Mouse (Mus musculus) limb, embryonic 14.5 days (tissue): ENCODE measurements around the gene Fras1. TPM values are rescaled to one million over a fixed set of nuclear protein-coding genes. Genes with fewer than 3 reads are reported as not detected.

Experiments
- ATAC-seq: fragments of 200-750 bp; cut with Nextera tagmentation; 2 replicates; pipeline ENCODE4 v1.8.0; 2017; ENCODE audit warnings: low read depth, moderate number of reproducible peaks, moderate TSS enrichment; ENCODE audit not compliant: low FRiP score
- DNase-seq: peaks from one replicate; pipeline ENCODE4 v3.0.0-alpha.2; 2015; ENCODE audit warnings: low spot score
- H3K27ac ChIP-seq: fragments of 300-500 bp; sonication (generic); replicated peaks from 2 replicates; pipeline ENCODE4 v1.5.1; 2014; ENCODE audit warnings: low read depth, mild to moderate bottlenecking, low read length, moderate library complexity, mixed read lengths
- H3K27me3 ChIP-seq: fragments of 300-500 bp; sonication (generic); 2 replicates; pipeline ENCODE4 v1.6.1; 2014; ENCODE audit warnings: low read length, mixed read lengths; ENCODE audit not compliant: control insufficient read depth, insufficient read depth
- H3K36me3 ChIP-seq: fragments of 300-500 bp; sonication (generic); 2 replicates; pipeline ENCODE4 v1.6.1; 2014; ENCODE audit warnings: mild to moderate bottlenecking, low read length, moderate library complexity, mixed read lengths; ENCODE audit not compliant: control insufficient read depth, insufficient read depth
- H3K4me1 ChIP-seq: fragments of 300-500 bp; sonication (generic); 2 replicates; pipeline ENCODE4 v1.6.1; 2014; ENCODE audit warnings: antibody characterized with exemption, low read length, mixed read lengths; ENCODE audit not compliant: control insufficient read depth, insufficient read depth
- H3K4me2 ChIP-seq: fragments of 300-500 bp; sonication (generic); replicated peaks from 2 replicates; pipeline ENCODE4 v1.6.1; 2014; ENCODE audit warnings: low read depth, mild to moderate bottlenecking, low read length, moderate library complexity; ENCODE audit not compliant: severe bottlenecking
- H3K4me3 ChIP-seq: fragments of 300-500 bp; sonication (generic); replicated peaks from 2 replicates; pipeline ENCODE4 v1.5.1; 2014; ENCODE audit warnings: low read length
- H3K9ac ChIP-seq: fragments of 300-500 bp; sonication (generic); 2 replicates; pipeline ENCODE4 v1.6.1; 2014; ENCODE audit warnings: mild to moderate bottlenecking, low read depth, low read length, moderate library complexity; ENCODE audit not compliant: severe bottlenecking
- H3K9me3 ChIP-seq: fragments of 300-500 bp; sonication (generic); 2 replicates; pipeline ENCODE4 v1.6.1; 2016; ENCODE audit warnings: low read length; ENCODE audit not compliant: control insufficient read depth
- POLR2A ChIP-seq: fragments of 200-500 bp; IDR thresholded peaks from 2 replicates; pipeline ENCODE4 v1.8.0; 2012; ENCODE audit warnings: inconsistent platforms, mild to moderate bottlenecking, moderate library complexity, borderline replicate concordance; ENCODE audit not compliant: insufficient read depth, insufficient read length; ENCODE audit errors: extremely low read depth
- WGBS: fragments of 180-500 bp; shearing (Covaris S2); extraction: QIAGEN DNeasy Blood & Tissue Kit; methylation state at CpG from one replicate; pipeline ENCODE4 v1.1.7; 2014; 5-methylcytosine and 5-hydroxymethylcytosine counted together
- polyA plus RNA-seq, 2 experiments: library from polyadenylated mRNA; depleted of rRNA in 1 of 2; stranded (reverse) in 1 of 2; unstranded in 1 of 2; fragments of >200 nt; fragmentation: Nextera tagmentation in 1 of 2; extraction: Ambion mirVana in 1 of 2; gene quantifications; 2 replicates each; pipeline versions ENCODE4 v1.2.1 to v1.2.3; 2012 to 2014

Fras1 gene
- polyA plus RNA-seq, 2 experiments, result 10.5 to 30.5 TPM

DNA sequence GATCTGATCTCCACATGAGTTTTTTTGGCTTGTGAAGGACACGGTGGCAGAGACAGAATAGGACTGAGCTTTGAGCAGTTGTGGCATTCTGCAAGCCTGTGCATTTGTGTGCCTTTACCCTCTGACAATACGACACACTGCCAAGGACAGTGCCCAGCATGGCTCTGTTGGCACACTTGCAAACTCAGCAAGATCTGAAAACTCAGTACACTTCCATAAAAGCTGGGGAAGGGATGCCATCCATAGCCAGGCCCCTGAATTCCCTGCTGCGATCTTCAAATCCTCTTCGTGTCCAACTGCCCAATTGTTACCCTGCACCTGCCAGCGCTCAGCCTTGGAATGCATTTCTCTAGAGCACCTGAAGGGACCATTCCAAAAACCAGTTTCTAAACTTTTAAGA is 411.3 kb downstream of the Fras1 start:
- TF ChIP-seq POLR2A, result no peak
- Histone ChIP-seq H3K9me3 (no peaks in the 10 kb centered on the region), H3K36me3 (peaks cover 7% of the 10 kb centered on the region; the same call in 1 of the 2 replicates), H3K4me1 (no peaks in the 10 kb centered on the region), H3K9ac (no peak overlapping the region), H3K27ac (no peak overlapping the region), H3K4me3 (no peak overlapping the region), H3K4me2 (no peak overlapping the region), H3K27me3 (no peaks in the 10 kb centered on the region)
- no peak for ATAC-seq
- DNase-seq, result no peak
- WGBS, result 87% methylated on average over 5 of the region's 5 CpGs

DNA sequence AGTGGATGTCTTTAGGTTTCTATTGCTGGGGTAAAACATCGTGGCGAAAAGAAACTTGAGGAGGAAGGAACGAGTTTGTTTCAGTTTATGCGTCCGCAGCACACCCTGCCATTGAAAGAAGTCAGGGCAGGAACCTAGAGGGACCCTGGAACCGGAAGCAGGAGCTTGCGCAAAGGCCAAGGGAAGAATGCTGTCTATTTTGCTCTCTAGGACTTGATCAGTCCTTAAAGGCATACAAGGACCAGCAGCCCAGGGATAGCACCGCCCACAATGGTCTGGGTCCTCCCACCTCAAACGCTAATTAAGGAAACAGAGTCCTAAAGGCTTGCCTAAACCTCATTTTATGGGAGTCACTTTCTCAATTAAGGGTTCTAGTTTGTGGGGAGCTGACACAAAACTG is 418.7 kb downstream of the Fras1 start:
- H3K36me3 ChIP-seq, result no peaks in the 10 kb centered on the region
- no peaks in the 10 kb centered on the region for H3K27me3 ChIP-seq
- no peak overlapping the region for H3K27ac ChIP-seq
- no peaks in the 10 kb centered on the region for H3K9me3 ChIP-seq
- TF ChIP-seq POLR2A, result no peak
- 0 out of 2 replicates have a peak overlapping the region, but pooled peaks have one; percentile 86 for H3K4me2 ChIP-seq
- DNase-seq (no peak), ATAC-seq (no peak)
- H3K4me1 ChIP-seq, result peaks cover 3% of the 10 kb centered on the region; the same call in 1 of the 2 replicates
- no peak overlapping the region for H3K4me3 ChIP-seq
- WGBS, result 63% methylated on average over 9 of the region's 9 CpGs
- no peak overlapping the region for H3K9ac ChIP-seq

DNA sequence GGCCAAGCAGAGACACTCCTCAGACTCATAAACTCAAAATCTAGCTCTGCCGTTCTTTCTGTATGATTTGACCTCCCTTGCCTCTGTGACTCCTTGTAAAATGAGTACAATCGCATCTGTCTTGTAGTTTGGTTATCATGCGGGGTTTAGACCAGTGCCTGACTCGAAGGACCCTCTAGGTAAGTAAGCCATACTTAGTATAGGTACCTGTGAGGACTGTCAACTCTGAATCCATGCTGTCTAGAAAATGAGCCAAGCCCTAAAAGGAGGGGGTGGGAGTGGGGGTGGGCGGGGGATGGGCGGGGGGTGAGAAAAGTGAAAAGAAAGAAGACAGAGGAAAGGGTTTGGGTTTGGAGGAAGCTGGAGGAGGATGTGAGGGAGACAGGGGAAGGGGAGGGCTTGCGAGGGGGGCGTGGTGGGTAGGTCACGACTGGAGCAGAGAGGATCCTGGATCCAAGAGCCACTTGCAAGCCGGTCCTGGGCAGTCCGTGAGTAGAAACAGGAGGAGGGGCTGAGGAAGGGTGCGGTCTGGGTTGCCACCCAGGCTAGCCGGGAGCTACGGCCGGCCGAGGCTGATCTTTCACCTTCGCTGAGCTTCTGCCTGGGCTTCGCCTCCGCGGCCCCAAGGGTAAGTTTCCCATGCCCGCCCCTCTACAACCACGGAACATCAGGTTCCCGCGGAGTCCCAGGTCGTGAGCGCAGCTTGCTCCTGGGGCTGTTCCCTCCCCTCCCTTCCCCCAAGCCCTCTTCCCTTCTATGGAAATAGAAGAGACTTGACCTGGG is 419.4 kb downstream of the Fras1 start, which contains the start of gene Anxa3:
Anxa3 (plus strand) TSS at position 404 of the 783 bp plus-strand sequence.
- WGBS, result 7% methylated on average over 26 of the region's 26 CpGs
- H3K4me3 ChIP-seq, result peak within 1 kb of the TSS; percentile 43
- DNase-seq, result no peak
- no peaks in the 10 kb centered on the region for H3K9me3 ChIP-seq
- H3K4me1 ChIP-seq, result peaks cover 3% of the 10 kb centered on the region; the same call in 1 of the 2 replicates
- no peak within 1 kb of the TSS for H3K27ac ChIP-seq
- H3K4me2 ChIP-seq, result peak within 1 kb of the TSS; percentile 86
- peak; percentile 68 for ATAC-seq
- TF ChIP-seq POLR2A, result no peak
- H3K36me3 ChIP-seq, result no peaks in the 10 kb centered on the region
- H3K27me3 ChIP-seq, result no peaks in the 10 kb centered on the region
- H3K9ac ChIP-seq, result peak within 1 kb of the TSS; percentile 59

DNA sequence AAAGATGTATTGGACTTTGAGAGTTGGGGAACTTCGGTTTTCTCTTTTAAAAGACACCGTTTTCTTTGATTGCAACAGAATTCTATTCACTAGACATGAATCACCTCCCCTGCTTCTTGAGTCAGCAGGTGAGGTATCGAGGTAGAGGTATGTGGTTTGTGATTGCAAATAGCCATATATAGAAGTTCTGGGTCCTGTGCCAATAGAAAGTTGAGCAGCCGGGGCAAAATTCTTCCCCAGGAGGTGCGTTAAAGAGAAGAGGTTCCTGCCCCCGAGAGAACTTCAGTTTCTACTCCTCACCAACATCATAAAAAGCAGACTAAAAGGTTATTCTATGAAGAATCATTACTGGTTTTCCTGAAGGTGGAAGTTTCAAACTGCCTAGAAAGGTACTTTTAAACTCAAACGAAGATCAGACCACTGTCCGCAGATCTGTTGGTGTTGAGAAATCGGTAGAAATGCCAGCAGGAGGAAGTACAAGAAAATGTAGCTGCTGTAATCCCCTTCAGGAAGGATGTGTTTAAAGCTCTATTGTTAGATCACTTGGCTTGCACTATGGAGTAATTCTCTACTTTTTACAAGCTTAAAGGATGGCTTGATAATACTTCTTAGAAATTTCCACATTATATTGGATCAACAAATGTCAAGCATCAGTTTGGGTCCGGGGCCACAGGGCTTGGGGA is 420.3 kb downstream of the Fras1 start:
- H3K27ac ChIP-seq, result no peak overlapping the region
- no peak overlapping the region for H3K9ac ChIP-seq
- H3K4me1 ChIP-seq, result peaks cover 3% of the 10 kb centered on the region; the same call in 1 of the 2 replicates
- WGBS, result 40% methylated on average over 10 of the region's 10 CpGs
- H3K27me3 ChIP-seq, result no peaks in the 10 kb centered on the region
- no peaks in the 10 kb centered on the region for H3K36me3 ChIP-seq
- DNase-seq, result no peak
- H3K9me3 ChIP-seq, result no peaks in the 10 kb centered on the region
- no peak for TF ChIP-seq POLR2A
- peak overlapping the region; percentile 86 for H3K4me2 ChIP-seq
- H3K4me3 ChIP-seq, result peak overlapping the region; percentile 43
- no peak for ATAC-seq

DNA sequence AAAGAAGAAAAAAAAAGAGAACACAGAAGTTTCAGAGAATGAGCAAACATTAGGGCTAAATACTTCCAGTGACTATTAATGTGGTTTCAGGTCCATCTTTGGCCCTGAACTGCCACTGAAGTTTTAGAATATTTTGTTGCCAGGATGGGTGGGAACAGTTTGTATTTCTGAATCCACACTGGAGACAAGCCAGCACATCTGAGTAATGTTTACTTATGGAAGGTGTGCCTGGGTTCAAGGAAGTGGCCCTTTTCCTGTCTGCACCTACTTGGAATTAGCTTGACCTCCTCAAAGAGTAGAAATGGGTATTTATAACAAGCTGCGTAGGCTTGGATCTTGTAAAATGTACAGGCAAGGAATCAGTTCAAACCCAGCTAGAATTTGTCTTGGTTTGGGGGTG is 422.0 kb downstream of the Fras1 start:
- Histone ChIP-seq H3K27ac (no peak overlapping the region), H3K36me3 (no peaks in the 10 kb centered on the region), H3K27me3 (no peaks in the 10 kb centered on the region), H3K9ac (no peak overlapping the region), H3K4me2 (no peak overlapping the region), H3K4me3 (no peak overlapping the region), H3K9me3 (no peaks in the 10 kb centered on the region), H3K4me1 (peaks cover 3% of the 10 kb centered on the region; the same call in 1 of the 2 replicates)
- TF ChIP-seq POLR2A, result no peak
- ATAC-seq (no peak), DNase-seq (no peak)
- WGBS, result 50% methylated on average over 1 of the region's 1 CpGs
